Mouse (Mus musculus) bone marrow macrophage, adult 2 months (primary cell): Measurements from ENCODE around the gene Mgam.

Experiments used
- CTCF ChIP-seq: IDR thresholded peaks from 2 replicates; pipeline ENCODE4 v1.5.1; 2012; ENCODE audit warnings: low read depth, mild to moderate bottlenecking, low read length, moderate library complexity
- POLR2A ChIP-seq: IDR thresholded peaks from 2 replicates; pipeline ENCODE4 v1.6.1; 2012; ENCODE audit warnings: mild to moderate bottlenecking, low read depth, low read length, borderline replicate concordance

GRCm38 (mm10) chr6:40795077-40795812 lies 166.6 kb downstream of the Mgam start:
- TF ChIP-seq CTCF (no peak), POLR2A (no peak)
